Mouse (Mus musculus) embryonic facial prominence, embryonic 14.5 days (tissue): ENCODE data around the gene Cdc20. TPM values are rescaled to one million over a fixed set of nuclear protein-coding genes. Genes with fewer than 3 reads are reported as not detected.
A peak's percentile ranks its signal among the peaks of the same experiment; 100 is the strongest.

Experiments used
- ATAC-seq: fragments of 200-750 bp; cut with Nextera tagmentation; 2 replicates; pipeline ENCODE4 v1.8.0; 2017; ENCODE audit warnings: low read depth, moderate number of reproducible peaks, moderate TSS enrichment
- DNase-seq: peaks from one replicate; pipeline ENCODE4 v3.0.0-alpha.2; 2015; ENCODE audit warnings: low spot score
- H3K27ac ChIP-seq: fragments of 300-500 bp; sonication (generic); replicated peaks from 2 replicates; pipeline ENCODE4 v1.5.1; 2014; ENCODE audit warnings: low read depth, mild to moderate bottlenecking, low read length, moderate library complexity
- H3K27me3 ChIP-seq: fragments of 300-500 bp; sonication (generic); replicated peaks from 2 replicates; pipeline ENCODE4 v1.6.1; 2014; ENCODE audit warnings: low read length; ENCODE audit not compliant: control insufficient read depth, insufficient read depth
- H3K36me3 ChIP-seq: fragments of 300-500 bp; sonication (generic); 2 replicates; pipeline ENCODE4 v1.6.1; 2014; ENCODE audit warnings: low read length, mixed read lengths; ENCODE audit not compliant: control insufficient read depth, insufficient read depth
- H3K4me1 ChIP-seq: fragments of 300-500 bp; sonication (generic); 2 replicates; pipeline ENCODE4 v1.6.1; 2014; ENCODE audit warnings: antibody characterized with exemption, low read length; ENCODE audit not compliant: control insufficient read depth, insufficient read depth
- H3K4me2 ChIP-seq: fragments of 300-500 bp; sonication (generic); 2 replicates; pipeline ENCODE4 v1.6.1; 2014; ENCODE audit warnings: low read depth, mild to moderate bottlenecking, low read length, moderate library complexity, mixed read lengths
- H3K4me3 ChIP-seq: fragments of 300-500 bp; sonication (generic); 2 replicates; pipeline ENCODE4 v1.5.1; 2014; ENCODE audit warnings: low read depth, mild to moderate bottlenecking, low read length
- H3K9ac ChIP-seq: fragments of 300-500 bp; sonication (generic); 2 replicates; pipeline ENCODE4 v1.6.1; 2014; ENCODE audit warnings: low read depth, mild to moderate bottlenecking, low read length, moderate library complexity, mixed read lengths
- H3K9me3 ChIP-seq: fragments of 300-500 bp; sonication (generic); 2 replicates; pipeline ENCODE4 v1.6.1; 2016; ENCODE audit warnings: low read length; ENCODE audit not compliant: control insufficient read depth
- WGBS: fragments of 180-500 bp; shearing (Covaris S2); extraction: QIAGEN DNeasy Blood & Tissue Kit; methylation state at CpG from one replicate; pipeline ENCODE4 v1.1.7; 2014; 5-methylcytosine and 5-hydroxymethylcytosine counted together
- polyA plus RNA-seq: library from polyadenylated mRNA; unstranded; fragments of >200 nt; fragmentation: Nextera tagmentation; extraction: Ambion mirVana; gene quantifications from 2 replicates; pipeline ENCODE4 v1.2.1, GENCODE M21; 2014

Cdc20 gene
- polyA plus RNA-seq, 1 experiment from 2014 or later, result 159 TPM

DNA sequence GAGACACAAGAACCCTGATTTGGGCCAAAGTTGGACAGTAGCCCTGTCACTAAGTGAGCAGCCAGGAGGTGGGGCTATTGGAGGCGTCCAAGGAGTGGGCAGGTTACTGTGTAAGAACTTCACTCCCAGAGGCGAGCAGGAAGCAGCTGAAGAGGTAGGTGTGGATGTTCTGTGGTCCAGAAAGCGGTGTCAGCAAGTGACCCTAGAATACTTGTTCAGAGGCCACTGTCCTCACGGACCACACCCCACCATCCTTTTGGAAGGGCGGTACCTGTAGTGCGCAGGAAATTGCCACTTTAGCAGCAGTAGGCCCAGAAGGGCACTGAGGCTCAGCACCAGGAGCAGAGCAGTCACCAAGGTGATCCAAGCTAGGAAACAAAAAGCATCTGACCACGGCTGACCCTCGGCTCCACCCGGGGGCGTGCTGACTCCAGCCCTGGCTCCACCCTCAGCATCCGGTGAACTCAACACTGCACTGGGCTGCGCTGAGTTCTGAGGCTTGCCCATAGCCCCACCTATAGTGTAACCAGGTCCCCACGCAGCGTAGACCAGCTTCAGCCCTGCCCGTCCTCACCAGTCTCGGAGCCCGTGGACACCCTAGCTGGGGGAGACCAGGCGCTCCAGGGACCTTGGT, 8.7 kb upstream of the Cdc20 start:
- peak; percentile 76 for ATAC-seq
- peak overlapping the region; percentile 67 for H3K9ac ChIP-seq
- H3K9me3 ChIP-seq, result no peaks in the 10 kb centered on the region
- peak; percentile 39 for DNase-seq
- peak overlapping the region; percentile 41 for H3K4me3 ChIP-seq
- peak overlapping the region; percentile 85 for H3K4me2 ChIP-seq
- no peaks in the 10 kb centered on the region for H3K36me3 ChIP-seq
- WGBS, result 17% methylated on average over 13 of the region's 18 CpGs
- H3K27ac ChIP-seq, result no peak overlapping the region
- H3K4me1 ChIP-seq, result peaks cover 15% of the 10 kb centered on the region
- H3K27me3 ChIP-seq, result no peaks in the 10 kb centered on the region

- no peaks in the 10 kb centered on the region for H3K9me3 ChIP-seq
- DNase-seq (no peak), ATAC-seq (peak; percentile 7; the same call in 1 of the 2 replicates)
- peaks cover 15% of the 10 kb centered on the region for H3K4me1 ChIP-seq
- no peak overlapping the region for H3K27ac ChIP-seq
- H3K4me3 ChIP-seq, result no peak overlapping the region
- H3K9ac ChIP-seq, result no peak overlapping the region
- WGBS, result 80% methylated on average over 10 of the region's 10 CpGs
- H3K27me3 ChIP-seq, result no peaks in the 10 kb centered on the region
- H3K36me3 ChIP-seq, result no peaks in the 10 kb centered on the region
- no peak overlapping the region for H3K4me2 ChIP-seq
Observed at GRCm38 (mm10) chr4:118445088-118445487, 7.9 kb upstream of the Cdc20 start.

DNA sequence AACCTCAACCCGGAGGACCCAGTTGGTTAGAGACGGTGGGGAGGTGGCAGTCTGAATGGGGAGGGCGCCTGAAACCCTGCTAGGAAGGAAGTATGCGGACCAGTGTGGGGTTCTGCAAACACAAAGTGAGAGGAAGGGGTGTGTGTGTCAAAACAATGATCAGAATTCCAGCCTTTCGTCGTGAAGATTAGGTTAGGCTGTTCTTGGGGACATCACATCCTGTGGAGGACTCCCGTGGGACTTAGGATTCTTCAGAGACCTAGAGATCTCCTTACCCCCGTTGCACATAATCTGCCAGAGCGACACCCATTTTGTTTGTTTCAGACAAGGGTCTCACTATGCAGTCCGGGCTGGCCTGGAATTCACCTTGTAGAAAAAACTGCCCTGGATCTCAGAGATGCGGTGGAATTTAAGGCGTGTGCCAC, 689 bp upstream of the Cdc20 start:
- Histone ChIP-seq H3K9ac (peak overlapping the region; percentile 83), H3K27ac (peak overlapping the region; percentile 88), H3K27me3 (no peaks in the 10 kb centered on the region), H3K36me3 (peaks cover 23% of the 10 kb centered on the region), H3K4me2 (peak overlapping the region; percentile 95), H3K4me1 (peaks cover 21% of the 10 kb centered on the region; the same call in 1 of the 2 replicates), H3K9me3 (no peaks in the 10 kb centered on the region), H3K4me3 (peak overlapping the region; percentile 67)
- DNase-seq (peak; percentile 59), ATAC-seq (no peak)
- 7% methylated on average over 12 of the region's 12 CpGs for WGBS

DNA sequence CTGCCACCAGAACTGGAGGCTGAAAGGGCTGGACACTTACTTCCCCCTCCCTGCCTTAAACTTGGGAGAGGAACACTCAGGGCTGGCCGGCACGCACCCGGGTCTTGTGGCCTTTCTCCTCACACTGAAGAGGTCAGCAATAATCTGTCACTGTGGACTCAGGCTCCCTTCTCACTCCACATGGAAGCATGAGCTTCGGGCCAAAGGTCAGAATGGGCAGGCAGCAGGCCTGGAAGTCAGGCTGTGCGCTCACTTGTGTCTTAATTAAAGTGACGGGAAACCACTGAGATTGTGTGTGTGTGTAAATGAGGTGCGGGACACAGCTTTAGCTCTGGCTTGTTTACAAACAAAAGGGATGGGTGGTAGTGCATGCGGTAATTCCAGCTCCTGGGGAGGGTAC, 4.8 kb downstream of the Cdc20 start:
- no peaks in the 10 kb centered on the region for H3K27me3 ChIP-seq
- H3K4me2 ChIP-seq, result no peak overlapping the region
- DNase-seq (no peak), ATAC-seq (no peak)
- H3K4me3 ChIP-seq, result no peak overlapping the region
- H3K9ac ChIP-seq, result no peak overlapping the region
- H3K27ac ChIP-seq, result no peak overlapping the region
- no peaks in the 10 kb centered on the region for H3K9me3 ChIP-seq
- H3K4me1 ChIP-seq, result peaks cover 38% of the 10 kb centered on the region
- WGBS, result 78% methylated on average over 8 of the region's 8 CpGs
- peaks cover 48% of the 10 kb centered on the region for H3K36me3 ChIP-seq

GRCm38 (mm10) chr4:118429215-118429895, 7.8 kb downstream of the Cdc20 start:
- H3K9ac ChIP-seq, result peak overlapping the region; percentile 67; the same call in 1 of the 2 replicates
- H3K4me1 ChIP-seq, result peaks cover 22% of the 10 kb centered on the region
- 50% methylated on average over 7 of the region's 7 CpGs for WGBS
- ATAC-seq (no peak), DNase-seq (no peak)
- H3K27me3 ChIP-seq, result no peaks in the 10 kb centered on the region
- peaks cover 38% of the 10 kb centered on the region for H3K36me3 ChIP-seq
- peak overlapping the region; percentile 59; the same call in 1 of the 2 replicates for H3K4me3 ChIP-seq
- 0 out of 2 replicates have a peak overlapping the region, but pooled peaks have one; percentile 15 for H3K27ac ChIP-seq
- H3K4me2 ChIP-seq, result peak overlapping the region; percentile 86
- H3K9me3 ChIP-seq, result no peaks in the 10 kb centered on the region

- Histone ChIP-seq H3K4me2 (peak overlapping the region; percentile 86), H3K9ac (peak overlapping the region; percentile 67), H3K27ac (peak overlapping the region; percentile 66), H3K9me3 (no peaks in the 10 kb centered on the region), H3K4me3 (peak overlapping the region; percentile 59), H3K27me3 (no peaks in the 10 kb centered on the region), H3K36me3 (peaks cover 34% of the 10 kb centered on the region), H3K4me1 (peaks cover 22% of the 10 kb centered on the region)
- ATAC-seq, result no peak
- 42% methylated on average over 15 of the region's 15 CpGs for WGBS
- no peak for DNase-seq
Observed at GRCm38 (mm10) chr4:118428531-118429214, 8.5 kb downstream of the Cdc20 start.

DNA sequence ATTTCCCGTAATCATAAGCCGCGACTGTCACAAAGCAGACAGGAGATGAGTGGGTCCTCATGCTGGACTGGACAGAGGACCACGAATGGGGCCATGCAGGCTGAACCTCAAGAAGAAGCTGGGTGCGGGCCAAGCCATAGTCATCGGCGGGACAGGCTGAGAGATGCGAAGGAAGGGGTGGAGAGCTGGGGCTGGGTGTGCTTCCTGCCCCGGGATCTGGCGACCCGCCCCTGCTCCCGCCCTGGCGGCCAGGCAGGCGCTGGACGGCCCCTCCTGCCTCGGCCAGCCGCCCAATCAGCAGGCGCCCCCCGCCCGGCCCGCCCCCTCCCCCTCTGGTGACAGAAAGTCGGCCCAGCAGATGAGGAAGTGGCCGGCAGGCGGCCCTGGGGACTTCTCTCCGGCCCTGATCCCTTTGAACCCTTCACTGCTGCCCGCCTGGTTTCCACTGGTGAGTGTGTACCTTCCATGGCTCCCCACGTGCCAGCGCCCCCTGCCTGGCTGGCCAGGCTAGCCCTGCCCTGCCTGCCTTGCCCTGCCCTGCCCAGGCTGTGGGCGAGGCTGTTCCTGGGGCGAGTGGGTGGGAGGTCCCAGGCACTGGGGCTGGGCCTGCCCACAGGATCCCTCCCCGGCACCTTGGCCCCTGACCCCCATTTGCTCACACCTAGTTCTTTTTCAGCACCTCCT, 9.2 kb downstream of the Cdc20 start, which contains the start of gene Elovl1:
Gene Elovl1 (plus strand): TSS at position 326 of the 684 bp plus-strand sequence.
- H3K4me1 ChIP-seq, result peaks cover 22% of the 10 kb centered on the region
- H3K27ac ChIP-seq, result peak within 1 kb of the TSS; percentile 70
- H3K4me3 ChIP-seq, result peak within 1 kb of the TSS; percentile 59
- H3K4me2 ChIP-seq, result peak within 1 kb of the TSS; percentile 86
- H3K9ac ChIP-seq, result peak within 1 kb of the TSS; percentile 67
- no peaks in the 10 kb centered on the region for H3K9me3 ChIP-seq
- DNase-seq (peak; percentile 94), ATAC-seq (peak; percentile 97)
- WGBS, result 0% methylated on average over 6 of the region's 31 CpGs
- peaks cover 26% of the 10 kb centered on the region for H3K36me3 ChIP-seq
- no peaks in the 10 kb centered on the region for H3K27me3 ChIP-seq

- peak overlapping the region; percentile 59 for H3K4me3 ChIP-seq
- H3K4me2 ChIP-seq, result peak overlapping the region; percentile 86
- no peaks in the 10 kb centered on the region for H3K9me3 ChIP-seq
- ATAC-seq (peak; percentile 49; the same call in 1 of the 2 replicates), DNase-seq (no peak)
- H3K9ac ChIP-seq, result peak overlapping the region; percentile 67
- H3K4me1 ChIP-seq, result peaks cover 22% of the 10 kb centered on the region
- H3K27ac ChIP-seq, result peak overlapping the region; percentile 70
- peaks cover 21% of the 10 kb centered on the region for H3K36me3 ChIP-seq
- H3K27me3 ChIP-seq, result no peaks in the 10 kb centered on the region
- WGBS, result under 1% methylated on average over 5 of the region's 5 CpGs
Observed at GRCm38 (mm10) chr4:118427415-118427767, 9.8 kb downstream of the Cdc20 start.
